Mouse (Mus musculus) c-Kit-negative CD71-positive TER-119-positive erythroid progenitor cells, embryonic 14.5 days (primary cell): ENCODE data around the gene 9230112D13Rik.

Source experiments
- DNase-seq: peaks from one replicate; pipeline ENCODE4 v3.0.0-alpha.2; 2013; ENCODE audit warnings: low read depth, low spot score

9230112D13Rik gene

GRCm38 (mm10) chr14:34500309-34500708 lies 22.3 kb downstream of the 9230112D13Rik start:
- DNase-seq, result no peak

- no peak for DNase-seq
These were observed 22.9 kb downstream of the 9230112D13Rik start for GRCm38 (mm10) chr14:34499664-34500063.

- no peak for DNase-seq
These were observed 25.3 kb downstream of the 9230112D13Rik start for GRCm38 (mm10) chr14:34497346-34497745.

- no peak for DNase-seq
These were observed 28.9 kb downstream of the 9230112D13Rik start for GRCm38 (mm10) chr14:34493682-34494081.

- no peak for DNase-seq
These were observed 29.9 kb downstream of the 9230112D13Rik start for GRCm38 (mm10) chr14:34492688-34493087.

- DNase-seq, result no peak
These were observed 31.6 kb downstream of the 9230112D13Rik start for GRCm38 (mm10) chr14:34490965-34491364.

GRCm38 (mm10) chr14:34489928-34490327 lies 32.7 kb downstream of the 9230112D13Rik start:
- no peak for DNase-seq

- no peak for DNase-seq
These were observed 36.4 kb downstream of the 9230112D13Rik start for GRCm38 (mm10) chr14:34486169-34486568.

- DNase-seq, result no peak
These were observed 38.9 kb downstream of the 9230112D13Rik start for GRCm38 (mm10) chr14:34483469-34484341.

GRCm38 (mm10) chr14:34471591-34471990 lies 51.0 kb downstream of the 9230112D13Rik start:
- no peak for DNase-seq

- DNase-seq, result no peak
These were observed 56.3 kb downstream of the 9230112D13Rik start for GRCm38 (mm10) chr14:34466291-34466690.
